ENCODE assay signal across 8 mouse cellular contexts in genomic region chr2:73485236-73486119, GRCm38 (mm10). TPM values are rescaled to one million over a fixed set of nuclear protein-coding genes. Genes with fewer than 3 reads are reported as not detected.
DNase-seq lines count a peak whose midpoint lies in the region; TF ChIP-seq lines count a peak whose summit lies in the region.

No protein-coding gene starts in this region.

- H3K27ac ChIP-seq in gastrocnemius, adult 2 months = peak overlapping the region; percentile 77

- intact Hi-C loops in gastrocnemius, adult 2 months (cut with DNase I) = no loop called here

- peak overlapping the region; percentile 59 for H3K4me3 ChIP-seq in gastrocnemius, adult 2 months

- peak; percentile 13 for DNase-seq in gastrocnemius, adult 2 months
- no peak for DNase-seq in gastrocnemius, postnatal 25 days
- peak; percentile 80 for DNase-seq in c-Kit-positive CD71-positive TER-119-positive erythroid progenitor cells, embryonic 14.5 days (ENCODE audit: low spot score)
- DNase-seq in induced T-regulatory cell, adult 2 months (ENCODE audit: low read depth) = peak; percentile 89
- DNase-seq in lung, postnatal 36 days = peak; percentile 68
- DNase-seq in thymus, postnatal 25 days = peak; percentile 71
- DNase-seq in cerebellum, adult 9-11 months = no peak
- DNase-seq in ovary, postnatal 14 days (ENCODE audit: low spot score) = no peak

- no peak for TF ChIP-seq CTCF in gastrocnemius, adult 2 months (IDR thresholded peaks at IDR 0.05)

RNA-seq across cellular contexts. Expression of gene Wipf1, which starts 44.1 kb away (rescaled TPM):
- total RNA-seq in gastrocnemius, adult 2 months (2021) = 10 to 100 TPM in 1 of 2 experiments, 1 to 10 TPM in 1; 7.0 to 11.7 TPM
- 10 to 100 TPM; 11.2 to 11.5 TPM for total RNA-seq in gastrocnemius, postnatal 25 days (2021)

Comparison
In these comparisons a context has a peak if more than half of its experiments do, and no peak if none do; other contexts are left out.
1. DNase-seq: peak in gastrocnemius, adult 2 months (single experiment), c-Kit-positive CD71-positive TER-119-positive erythroid progenitor cells, embryonic 14.5 days (single experiment), induced T-regulatory cell, adult 2 months (single experiment), lung, postnatal 36 days (single experiment) and thymus, postnatal 25 days (single experiment); none in gastrocnemius, postnatal 25 days (single experiment), cerebellum, adult 9-11 months (single experiment) and ovary, postnatal 14 days (single experiment).